Mouse (Mus musculus) c-Kit-negative CD71-positive TER-119-positive erythroid progenitor cells, embryonic 14.5 days (primary cell): ENCODE results near the gene Entpd5.
A peak's percentile ranks its signal among the peaks of the same experiment; 100 is the strongest.

Experiments used
- DNase-seq: peaks from one replicate; pipeline ENCODE4 v3.0.0-alpha.2; 2013; ENCODE audit warnings: low read depth, low spot score

Gene Entpd5

GRCm38 (mm10) chr12:84399135-84399534 lies 9.7 kb downstream of the Entpd5 start:
- no peak for DNase-seq

GRCm38 (mm10) chr12:84398629-84399028 lies 10.2 kb downstream of the Entpd5 start:
- no peak for DNase-seq

- DNase-seq: no peak
Observed at GRCm38 (mm10) chr12:84397685-84398084, 11.1 kb downstream of the Entpd5 start.

GRCm38 (mm10) chr12:84396947-84397679 lies 11.7 kb downstream of the Entpd5 start:
- no peak for DNase-seq

DNA sequence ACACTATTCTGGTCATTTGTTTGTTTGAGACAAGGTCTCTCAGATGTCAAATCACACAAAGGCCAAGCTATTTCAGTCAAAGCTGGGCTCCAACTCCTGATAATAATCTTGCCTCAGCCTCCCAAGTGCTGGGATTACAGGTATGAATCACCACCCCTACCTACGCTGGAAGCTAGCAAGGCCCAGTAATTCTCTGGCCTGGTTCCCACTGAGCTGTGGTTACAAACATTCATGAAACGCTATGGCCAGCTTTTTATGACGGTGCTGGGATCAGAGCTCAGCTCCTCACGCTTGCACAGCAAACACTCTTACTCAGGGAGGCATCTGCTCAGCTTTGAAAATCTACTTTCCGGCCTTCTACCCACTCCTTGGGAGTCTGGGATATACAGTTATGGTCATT lies 15.0 kb downstream of the Entpd5 start:
- no peak for DNase-seq

GRCm38 (mm10) chr12:84392681-84393080 lies 16.1 kb downstream of the Entpd5 start:
- DNase-seq: no peak

- DNase-seq: no peak
Observed at GRCm38 (mm10) chr12:84390336-84390735, 18.5 kb downstream of the Entpd5 start.

GRCm38 (mm10) chr12:84388774-84389400 lies 19.9 kb downstream of the Entpd5 start:
- DNase-seq: no peak

- no peak for DNase-seq
Observed at GRCm38 (mm10) chr12:84388097-84388496, 20.7 kb downstream of the Entpd5 start.

DNA sequence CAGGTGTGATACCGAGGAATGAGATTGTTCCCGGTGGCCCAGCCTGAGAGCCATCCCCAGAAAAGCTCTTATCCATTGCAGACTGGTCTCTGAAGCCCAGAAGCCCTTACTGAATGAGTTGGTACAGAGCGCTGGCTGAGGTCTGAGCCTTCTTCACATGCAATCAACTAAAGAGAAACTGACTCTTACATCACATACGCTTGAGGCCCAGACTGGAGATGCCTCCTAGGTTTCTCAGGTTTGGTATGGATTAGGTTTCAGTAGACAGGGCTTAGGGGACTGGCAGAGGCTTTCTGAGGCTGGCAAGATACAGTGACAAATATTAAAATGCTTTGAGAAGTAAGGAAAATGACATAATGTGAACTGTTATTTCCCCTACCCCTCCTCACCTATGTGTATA lies 23.4 kb downstream of the Entpd5 start:
- no peak for DNase-seq

DNA sequence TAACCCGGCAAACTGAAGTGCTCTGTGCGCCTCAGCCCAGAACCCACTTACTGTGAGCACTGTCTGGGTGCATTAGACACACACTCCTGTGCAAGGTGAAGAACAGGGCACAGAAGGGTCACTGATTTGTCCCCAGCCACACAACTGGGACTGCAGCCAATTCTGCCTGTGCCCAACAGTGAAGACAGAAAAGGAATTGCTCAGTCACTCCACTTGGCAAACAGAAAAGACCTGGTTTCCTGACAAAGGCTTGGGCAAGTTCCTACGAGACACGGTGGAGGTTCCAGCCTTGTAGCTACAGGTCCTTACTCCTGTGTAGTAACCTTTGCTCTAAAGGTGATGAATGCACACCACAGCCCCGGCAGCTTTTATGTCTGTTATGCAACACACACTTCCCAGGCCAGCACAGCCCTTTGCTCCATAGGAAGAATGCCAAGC lies 24.2 kb downstream of the Entpd5 start:
- no peak for DNase-seq

- DNase-seq: no peak
Observed at GRCm38 (mm10) chr12:84382369-84382768, 26.5 kb downstream of the Entpd5 start.

DNA sequence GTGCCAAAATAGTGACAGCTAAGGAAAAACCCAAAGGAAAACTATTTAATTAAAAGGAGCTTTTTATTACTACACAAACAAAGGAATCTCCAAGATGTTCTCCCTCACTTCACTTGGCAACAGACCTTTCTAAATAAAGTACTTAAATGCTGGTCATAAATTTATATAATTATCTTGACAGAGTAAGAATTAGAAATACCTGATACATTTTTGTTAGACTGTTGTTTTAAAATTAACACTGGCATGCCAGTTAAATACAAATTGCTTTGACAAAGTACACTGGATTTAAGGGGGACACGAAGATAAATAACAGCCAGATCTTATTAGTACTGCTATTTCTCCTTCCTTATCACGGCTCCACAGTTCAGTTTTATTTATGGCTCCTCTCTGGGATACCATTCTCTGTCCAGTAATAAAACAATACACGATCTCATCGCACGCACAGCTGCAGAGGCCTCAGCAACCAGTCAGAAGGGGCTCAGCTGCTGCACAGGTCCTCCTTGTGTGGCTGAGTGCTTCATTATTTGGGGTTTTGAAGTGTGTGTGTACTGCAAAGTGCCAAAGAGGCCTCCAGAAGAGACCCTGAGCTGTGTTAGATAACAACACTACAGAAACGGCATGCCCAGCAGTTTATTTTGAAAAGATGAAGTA lies 34.9 kb downstream of the Entpd5 start:
- no peak for DNase-seq

- no peak for DNase-seq
Observed at GRCm38 (mm10) chr12:84371647-84372046, 37.2 kb downstream of the Entpd5 start.

GRCm38 (mm10) chr12:84366971-84367370 lies 41.9 kb downstream of the Entpd5 start:
- DNase-seq: peak; percentile 19

GRCm38 (mm10) chr12:84365137-84365536 lies 43.7 kb downstream of the Entpd5 start:
- no peak for DNase-seq

GRCm38 (mm10) chr12:84364291-84364690 lies 44.5 kb downstream of the Entpd5 start:
- DNase-seq: no peak

DNA sequence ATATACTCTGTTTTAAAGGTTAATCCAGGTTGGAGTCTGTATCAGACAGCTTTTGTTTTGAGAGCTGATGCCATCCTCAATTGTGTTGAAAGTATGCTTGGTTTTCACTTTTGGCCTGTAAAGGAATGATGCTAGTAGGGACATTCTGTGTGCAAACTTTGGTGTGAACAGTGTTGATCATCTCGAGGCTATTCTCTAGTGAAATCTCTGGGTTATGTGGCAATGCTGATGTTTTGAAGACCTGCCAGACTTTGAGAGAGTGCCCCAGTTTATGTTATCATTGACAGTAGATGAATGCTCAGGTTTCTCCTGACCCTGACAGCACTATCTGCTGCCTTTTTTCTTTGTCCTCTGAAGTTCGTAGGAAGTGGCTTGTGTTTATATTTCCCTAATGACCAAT lies 46.0 kb downstream of the Entpd5 start:
- DNase-seq: no peak

DNA sequence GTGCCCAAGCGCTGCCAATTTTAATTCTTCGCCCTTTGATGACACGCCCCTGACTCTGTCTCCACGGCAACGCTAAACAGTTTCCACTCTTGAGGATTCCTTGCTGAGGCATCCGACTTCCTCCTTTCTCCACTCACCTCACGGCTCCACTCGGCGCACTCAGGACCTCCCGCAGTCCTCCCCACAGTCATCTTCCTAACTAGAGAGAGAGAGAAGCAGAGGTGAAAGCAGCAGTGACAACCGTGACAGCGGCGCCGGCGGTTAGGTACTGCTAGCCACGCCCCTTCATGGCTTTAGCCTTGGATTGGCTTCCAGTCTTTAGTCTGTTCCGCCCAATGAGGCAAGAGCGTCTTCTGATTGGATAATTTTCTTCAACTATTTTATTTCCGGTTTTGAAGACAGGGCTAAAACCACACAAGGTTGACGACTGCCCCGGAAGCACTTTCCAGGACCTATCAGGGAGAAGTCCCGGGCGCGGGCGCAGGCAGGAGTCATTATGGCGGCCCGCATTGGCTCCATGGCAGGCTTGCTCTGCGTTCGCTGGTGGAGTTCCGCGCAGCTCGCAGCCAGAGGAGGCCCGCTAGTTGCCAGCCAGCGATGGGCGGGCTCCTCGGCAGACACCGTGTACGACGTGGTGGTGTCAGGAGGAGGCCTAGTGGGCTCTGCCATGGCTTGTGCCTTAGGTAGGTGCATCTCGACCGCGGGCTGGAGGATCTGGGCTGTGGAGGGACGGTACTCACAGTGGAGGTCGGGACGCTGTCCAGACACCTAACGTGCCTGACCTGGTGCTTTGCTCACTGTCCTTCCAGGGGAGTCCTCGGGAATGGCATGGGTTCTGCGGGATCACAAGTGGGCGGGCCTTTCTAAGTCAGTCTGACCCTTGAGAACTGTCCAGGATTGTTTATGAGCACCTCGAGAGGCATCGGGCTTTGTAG lies 47.0 kb downstream of the Entpd5 start, which contains the start of the genes Coq6 and Fam161b:
Gene Coq6, plus strand, starts transcription at position 103 of the 935 bp plus-strand sequence.
Gene Fam161b, minus strand, starts transcription at position 279 of the 935 bp plus-strand sequence.
- peak; percentile 98 for DNase-seq

- peak; percentile 21 for DNase-seq
Observed at GRCm38 (mm10) chr12:84358699-84359098, 50.1 kb downstream of the Entpd5 start.

GRCm38 (mm10) chr12:84347192-84347591 lies 61.6 kb downstream of the Entpd5 start:
- DNase-seq: no peak
